Mouse (Mus musculus) thymus, postnatal 36 days (tissue): ENCODE data around the gene Gnao1.

Experiments used
- DNase-seq, 2 experiments: peaks; one replicate each; pipeline ENCODE4 v3.0.0; 2022; ENCODE audit warnings: mixed read lengths in 2 of 2

Gnao1 gene

DNA sequence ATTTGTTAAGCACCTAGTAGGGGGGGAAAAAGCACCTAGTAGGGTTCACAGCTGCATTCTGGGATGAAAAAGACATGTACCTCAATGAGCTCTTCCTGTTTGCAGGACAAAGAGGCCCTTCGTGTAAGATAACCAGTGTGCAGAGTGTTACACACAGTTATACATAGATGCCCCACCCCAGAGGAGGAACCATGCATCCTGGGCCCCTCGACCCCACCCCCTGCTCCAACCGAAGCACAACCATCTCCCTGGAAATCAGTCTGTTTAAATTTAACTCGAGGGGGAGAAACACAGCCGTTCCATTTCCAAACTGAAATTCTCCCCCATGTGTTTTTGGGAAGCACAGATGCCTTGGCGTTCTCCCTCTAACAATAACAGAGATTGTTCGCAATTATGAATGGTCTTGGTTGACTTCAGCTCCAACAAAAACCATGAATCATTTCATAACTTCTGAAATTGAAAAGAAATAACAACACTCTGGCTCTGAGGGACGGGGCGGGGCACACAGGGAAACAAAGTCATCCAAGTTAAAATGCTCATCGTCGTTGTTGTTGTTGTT is 42.4 kb downstream of the Gnao1 start:
- no peak for DNase-seq

DNA sequence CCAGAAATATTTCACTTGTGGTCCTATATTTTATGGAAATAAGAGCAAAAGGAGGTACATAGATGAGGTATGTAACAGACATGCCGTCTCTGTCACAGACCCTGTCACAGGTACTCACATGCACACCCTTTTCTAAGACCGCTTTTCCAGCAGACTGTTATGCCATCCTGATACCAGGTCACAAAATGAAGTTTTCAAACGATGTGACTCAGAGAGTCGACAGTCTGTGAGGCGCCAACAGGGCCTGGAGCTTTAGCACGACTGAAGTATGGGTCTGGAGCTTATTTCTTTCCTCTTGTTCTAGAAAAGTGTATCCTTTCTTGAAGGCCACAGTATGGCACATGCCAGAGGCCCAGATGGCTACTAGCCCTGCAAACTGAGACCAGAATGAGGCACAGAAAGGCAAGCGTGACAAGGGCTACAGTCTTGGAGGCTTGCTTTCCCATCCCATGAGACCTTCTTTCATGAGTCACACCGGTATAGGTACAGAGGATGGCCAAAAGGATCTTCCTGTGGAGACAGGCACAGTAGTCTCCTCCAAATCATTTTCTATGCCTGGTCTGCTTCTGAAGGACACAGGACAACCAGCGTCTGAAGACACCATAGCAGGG is 43.2 kb downstream of the Gnao1 start:
- no peak for DNase-seq

DNA sequence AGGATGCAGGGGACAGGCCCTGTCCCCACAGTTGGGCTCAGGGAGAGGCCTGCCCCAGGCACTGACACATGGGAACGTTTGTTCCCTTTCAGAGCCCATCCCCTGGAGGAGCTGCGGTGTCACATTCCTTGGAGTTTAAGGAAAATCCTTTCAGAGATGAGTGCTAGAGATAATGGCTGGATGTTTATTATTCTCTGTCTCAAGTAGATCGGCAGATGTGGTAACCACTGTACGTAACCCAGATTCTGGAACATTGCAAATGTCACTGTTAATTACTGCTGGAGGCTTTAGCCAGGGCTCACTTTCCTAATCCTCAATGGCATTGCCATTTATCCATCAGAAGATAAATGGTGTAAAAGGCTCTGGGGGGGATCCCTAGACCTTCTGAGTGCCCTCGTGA is 44.9 kb downstream of the Gnao1 start:
- DNase-seq, result no peak

GRCm38 (mm10) chr8:93855272-93855671 is 45.5 kb downstream of the Gnao1 start:
- DNase-seq, result no peak

DNA sequence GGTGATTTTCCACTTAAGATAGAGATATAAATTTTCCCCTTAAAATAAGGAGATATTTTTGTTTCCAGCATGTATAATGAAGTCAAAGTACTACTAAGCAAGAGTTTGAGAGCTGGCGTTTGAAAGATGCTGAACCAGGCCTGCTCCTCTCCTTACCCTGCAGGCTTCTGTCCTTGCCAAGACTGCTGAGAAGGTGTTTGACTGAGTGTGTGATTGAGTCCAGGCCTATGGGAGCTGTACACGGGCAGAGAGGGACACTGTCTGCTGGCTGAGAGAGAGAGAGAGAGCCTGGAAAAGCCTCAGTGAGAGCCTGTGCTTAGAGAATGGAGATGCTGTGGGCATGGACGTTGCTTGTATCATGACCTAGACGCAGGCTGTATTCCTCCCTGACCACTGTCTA is 47.4 kb downstream of the Gnao1 start:
- DNase-seq, result no peak

DNA sequence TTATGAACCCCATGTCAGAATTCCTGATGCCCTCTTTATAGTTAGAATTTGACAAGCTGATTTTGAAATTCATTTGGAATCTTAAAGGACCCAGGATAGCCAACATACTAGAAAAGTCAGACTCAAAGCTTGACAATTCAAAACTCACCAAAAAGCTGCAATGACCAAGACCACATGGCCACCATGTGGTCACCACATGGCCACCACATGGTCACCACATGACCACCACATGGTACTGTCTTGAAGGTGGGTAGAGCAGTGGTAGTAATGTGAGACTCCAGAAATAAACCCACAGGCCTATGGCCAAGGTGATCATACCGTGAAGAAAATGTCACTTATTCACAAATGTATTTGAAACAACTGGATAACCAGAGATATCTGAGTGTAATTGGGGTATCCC is 48.5 kb downstream of the Gnao1 start:
- DNase-seq, result no peak

DNA sequence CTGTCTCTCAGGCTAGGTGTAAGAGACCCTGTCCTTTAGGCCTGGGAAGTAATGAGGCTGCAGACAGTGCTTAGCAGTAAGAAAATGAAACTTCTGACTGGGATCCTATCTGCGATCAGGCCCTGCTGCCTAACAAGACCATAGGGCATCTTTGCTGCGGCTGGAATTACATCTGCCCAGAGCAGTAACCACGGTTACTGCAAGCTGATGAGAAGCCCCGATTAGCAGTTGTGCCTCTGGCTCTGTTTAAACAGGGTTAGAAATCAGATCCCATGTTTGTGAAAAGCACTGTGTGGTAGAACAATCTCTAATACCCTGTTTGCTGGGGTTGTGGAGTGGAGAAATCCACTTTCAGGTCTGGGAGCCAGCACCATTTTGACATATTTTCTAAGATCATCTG is 50.3 kb downstream of the Gnao1 start:
- DNase-seq, result no peak

DNA sequence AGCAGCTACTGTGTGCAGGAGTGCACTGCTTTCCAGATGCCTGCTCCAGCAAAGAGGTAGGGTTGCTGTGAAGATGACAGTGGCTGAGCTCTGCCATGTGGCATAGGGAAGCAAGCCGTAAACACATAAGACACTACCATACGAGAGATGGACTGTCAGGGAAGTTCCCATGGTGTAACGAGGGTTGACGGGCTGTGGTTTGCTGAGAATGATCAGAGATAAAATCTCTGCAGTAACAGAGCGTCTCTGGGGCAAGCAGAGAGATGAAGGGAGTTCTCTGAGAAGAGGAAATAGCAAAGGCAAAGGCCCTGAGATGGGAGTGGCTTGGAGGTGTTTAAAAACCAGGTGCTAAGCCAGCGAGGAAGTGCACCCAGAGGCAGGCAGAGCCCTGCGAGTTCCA is 54.3 kb downstream of the Gnao1 start:
- peak; percentile 4 to 33 for DNase-seq

- DNase-seq, result no peak
These were observed 56.5 kb downstream of the Gnao1 start for GRCm38 (mm10) chr8:93866271-93866670.

- DNase-seq, result no peak
These were observed 58.9 kb downstream of the Gnao1 start for GRCm38 (mm10) chr8:93868486-93869221.

DNA sequence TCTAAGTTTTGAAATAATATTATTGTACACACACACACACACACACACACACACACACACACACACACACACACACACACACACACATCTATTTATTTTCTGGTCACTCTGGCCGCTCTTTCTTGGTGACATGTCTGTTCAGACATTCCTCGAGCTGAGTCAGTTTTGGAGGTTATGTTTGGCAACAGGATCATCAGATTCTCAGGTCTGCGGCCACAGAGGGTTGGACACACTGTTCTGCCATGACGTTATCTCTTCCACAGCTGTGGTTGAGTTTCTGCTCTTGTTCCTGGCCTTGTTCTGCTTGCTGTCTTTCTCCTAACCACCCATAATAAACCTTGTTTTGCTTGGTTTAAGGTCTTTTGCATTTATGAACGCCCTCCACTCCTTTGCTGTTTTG is 61.5 kb downstream of the Gnao1 start:
- DNase-seq, result no peak

- DNase-seq, result no peak
These were observed 68.6 kb downstream of the Gnao1 start for GRCm38 (mm10) chr8:93878396-93878795.

GRCm38 (mm10) chr8:93879966-93880365 is 70.2 kb downstream of the Gnao1 start:
- DNase-seq, result no peak

GRCm38 (mm10) chr8:93881381-93881780 is 71.6 kb downstream of the Gnao1 start:
- DNase-seq, result no peak

DNA sequence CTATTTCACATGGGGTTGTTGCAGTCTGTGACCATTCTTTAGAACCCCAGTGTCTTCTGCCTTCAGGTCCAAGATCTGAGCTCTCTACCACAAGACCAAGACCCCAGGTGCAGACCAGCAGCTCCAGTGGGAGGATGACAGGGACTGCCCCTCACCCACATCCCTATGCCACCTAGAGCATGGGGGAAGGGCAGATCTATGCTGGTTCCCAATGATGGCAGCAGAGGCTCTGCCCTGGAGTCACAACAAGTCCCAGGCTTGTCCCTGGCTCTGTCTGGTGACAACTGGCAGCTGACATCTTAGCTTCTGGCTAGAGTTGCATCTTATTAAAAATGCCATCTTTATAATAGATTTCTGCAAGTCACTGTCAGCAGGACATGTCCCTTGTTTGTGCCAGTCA is 73.5 kb downstream of the Gnao1 start:
- DNase-seq, result no peak

GRCm38 (mm10) chr8:93883771-93884170 is 74.0 kb downstream of the Gnao1 start:
- DNase-seq, result no peak

GRCm38 (mm10) chr8:93884316-93884715 is 74.5 kb downstream of the Gnao1 start:
- no peak for DNase-seq

DNA sequence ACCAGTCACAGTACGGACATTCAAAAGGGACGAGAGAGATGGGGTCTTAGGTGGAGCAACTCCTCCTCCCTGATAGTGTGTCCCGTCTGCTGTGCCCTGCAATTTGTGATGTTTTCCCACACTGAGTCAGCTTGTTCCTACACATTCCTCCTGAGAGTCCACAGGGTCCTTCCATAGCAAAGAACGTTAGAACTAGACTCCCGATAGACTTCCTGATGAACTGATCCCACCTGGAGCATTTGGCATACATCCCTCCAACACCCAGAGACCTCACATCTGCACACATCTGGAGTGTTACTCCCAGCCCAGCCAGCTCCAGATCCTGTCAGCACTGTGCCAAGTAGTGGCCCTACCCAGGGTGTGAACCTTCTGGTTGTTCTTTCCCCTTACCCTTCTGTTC is 76.4 kb downstream of the Gnao1 start:
- no peak for DNase-seq

GRCm38 (mm10) chr8:93888150-93888676 is 78.4 kb downstream of the Gnao1 start:
- no peak for DNase-seq

DNA sequence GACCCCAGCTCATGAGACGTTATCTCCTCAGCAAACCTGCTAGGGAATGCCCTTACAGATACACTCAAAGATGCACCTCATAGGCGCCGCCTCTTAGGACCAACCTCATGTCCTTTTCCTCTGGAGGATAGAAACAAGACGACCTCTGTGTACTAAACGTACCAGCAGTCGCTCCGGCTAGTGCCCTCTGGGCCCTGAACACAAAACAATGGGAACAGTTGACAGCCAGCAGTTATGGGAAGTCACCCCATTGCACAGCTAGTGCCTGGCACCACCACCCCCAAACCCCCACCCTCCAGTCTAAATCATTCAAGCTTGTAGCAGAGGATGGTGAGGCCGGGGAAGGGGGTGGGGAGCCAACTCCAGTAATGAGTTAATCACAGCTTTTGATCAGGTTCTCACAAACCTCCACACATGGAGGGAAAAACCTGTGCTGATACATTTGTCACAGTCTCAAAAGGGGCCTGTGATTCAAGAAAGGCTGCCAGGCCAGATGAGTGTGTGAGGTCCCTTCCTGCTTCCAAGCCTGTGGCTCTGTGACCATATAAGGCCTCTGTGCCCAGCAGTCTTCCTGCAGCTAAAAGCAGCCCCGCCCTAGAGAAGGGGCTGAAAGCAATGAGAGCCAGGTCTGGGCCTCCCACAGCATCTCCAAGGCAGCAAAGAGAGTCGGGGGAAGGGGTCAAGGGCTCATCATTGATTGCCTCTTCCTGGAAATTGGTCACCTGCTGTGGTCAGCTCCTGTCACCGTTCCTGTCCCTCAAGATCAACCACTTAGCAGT is 79.1 kb downstream of the Gnao1 start:
- DNase-seq, result no peak

- no peak for DNase-seq
These were observed 83.8 kb downstream of the Gnao1 start for GRCm38 (mm10) chr8:93893556-93893955.

DNA sequence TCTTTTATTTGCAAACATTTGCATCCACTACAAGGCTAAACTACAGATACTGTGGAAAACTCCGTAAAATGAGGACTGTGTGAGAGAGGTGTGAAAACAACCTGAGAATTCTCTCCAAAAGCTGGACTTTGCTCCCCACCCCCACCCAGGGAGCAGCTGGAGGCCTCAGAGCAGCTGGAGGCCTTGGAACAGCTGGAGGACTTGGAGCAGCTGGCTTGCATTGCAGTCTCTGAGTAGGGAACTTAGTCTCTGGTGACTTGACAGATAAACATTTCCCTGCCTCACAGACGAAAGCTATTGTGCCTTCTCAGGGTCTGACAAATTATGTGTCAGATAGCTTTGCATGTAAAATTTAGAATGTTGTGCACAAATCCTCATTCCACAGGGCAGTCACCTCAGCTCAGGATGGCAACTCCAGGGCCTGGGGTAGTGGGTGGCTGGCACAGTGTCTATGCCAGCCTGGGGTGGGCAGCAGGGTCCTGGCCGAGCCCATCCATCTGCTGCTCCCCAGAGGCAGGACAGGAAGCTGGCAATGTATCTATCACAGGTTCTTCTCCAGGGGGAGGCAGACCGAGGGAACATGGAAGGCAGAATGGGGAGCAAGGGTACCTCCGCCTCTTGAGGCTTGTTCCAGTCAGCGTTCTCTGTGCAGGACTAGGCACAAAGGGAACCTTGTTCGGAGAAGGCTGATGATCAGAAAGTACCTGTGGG is 87.2 kb downstream of the Gnao1 start:
- DNase-seq, result no peak

DNA sequence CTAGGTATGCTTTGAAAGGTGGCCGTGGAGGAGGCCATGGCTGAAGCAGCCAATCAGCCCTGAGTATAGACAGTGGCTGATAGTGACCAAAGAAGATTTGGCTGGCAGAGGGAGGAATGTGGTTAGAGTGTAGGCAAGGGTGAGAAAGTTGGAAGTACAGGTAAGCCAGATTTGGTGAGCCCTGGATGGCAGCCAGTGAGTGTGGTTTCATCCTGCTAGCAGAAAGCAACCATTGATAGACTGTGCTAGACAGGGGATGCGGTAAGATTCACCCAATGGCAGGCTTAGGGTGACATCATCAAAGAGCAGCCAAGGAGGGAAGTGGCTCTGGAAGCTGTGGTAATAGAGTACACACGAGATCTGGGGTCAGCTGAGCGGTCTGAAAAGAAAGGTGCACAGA is 88.8 kb downstream of the Gnao1 start:
- DNase-seq, result no peak
